Mouse (Mus musculus): ENCODE results near the gene Dnah12. TPM values are rescaled to one million over a fixed set of nuclear protein-coding genes. Genes with fewer than 3 reads are reported as not detected.
"Not testable (repeated sequence)": the region's sequence is repeated elsewhere in the genome, so short reads cannot be mapped to it uniquely, and the experiment has no call there.

Gene Dnah12
- polyA plus RNA-seq, 1 experiment from 2014 or later, result not detected

- 55% methylated on average over 9 of the region's 9 CpGs for WGBS
- H3K36me3 ChIP-seq; H3K27me3 ChIP-seq (ENCODE audit: low read depth, poor library complexity, severe bottlenecking); H3K27ac ChIP-seq; H3K4me3 ChIP-seq; H3K9me3 ChIP-seq (replicated peaks); H3K4me1 ChIP-seq; DNase-seq (ENCODE audit: low spot score): not testable (repeated sequence)
Observed at GRCm38 (mm10) chr14:26910461-26910860, 217.4 kb downstream of the Dnah12 start.

GRCm38 (mm10) chr14:26911201-26911600 lies 218.1 kb downstream of the Dnah12 start:
- H3K27me3 ChIP-seq (ENCODE audit: low read depth, poor library complexity, severe bottlenecking), result no peaks in the 10 kb centered on the region
- no peaks in the 10 kb centered on the region for H3K36me3 ChIP-seq
- no peak overlapping the region for H3K27ac ChIP-seq
- no peaks in the 10 kb centered on the region for H3K9me3 ChIP-seq (replicated peaks)
- H3K4me3 ChIP-seq, result no peak overlapping the region
- H3K4me1 ChIP-seq, result no peaks in the 10 kb centered on the region
- no peak for DNase-seq (ENCODE audit: low spot score)
- WGBS, result 73% methylated on average over 6 of the region's 6 CpGs

- no peak for DNase-seq (ENCODE audit: low spot score)
- Histone ChIP-seq H3K36me3 (no peaks in the 10 kb centered on the region), H3K4me3 (no peak overlapping the region), H3K27ac (no peak overlapping the region), H3K9me3 (replicated peaks) (no peaks in the 10 kb centered on the region), H3K4me1 (no peaks in the 10 kb centered on the region), H3K27me3 (ENCODE audit: low read depth, poor library complexity, severe bottlenecking) (no peaks in the 10 kb centered on the region)
- WGBS, result 94% methylated on average over 13 of the region's 13 CpGs
Observed at GRCm38 (mm10) chr14:26911826-26912225, 218.8 kb downstream of the Dnah12 start.

DNA sequence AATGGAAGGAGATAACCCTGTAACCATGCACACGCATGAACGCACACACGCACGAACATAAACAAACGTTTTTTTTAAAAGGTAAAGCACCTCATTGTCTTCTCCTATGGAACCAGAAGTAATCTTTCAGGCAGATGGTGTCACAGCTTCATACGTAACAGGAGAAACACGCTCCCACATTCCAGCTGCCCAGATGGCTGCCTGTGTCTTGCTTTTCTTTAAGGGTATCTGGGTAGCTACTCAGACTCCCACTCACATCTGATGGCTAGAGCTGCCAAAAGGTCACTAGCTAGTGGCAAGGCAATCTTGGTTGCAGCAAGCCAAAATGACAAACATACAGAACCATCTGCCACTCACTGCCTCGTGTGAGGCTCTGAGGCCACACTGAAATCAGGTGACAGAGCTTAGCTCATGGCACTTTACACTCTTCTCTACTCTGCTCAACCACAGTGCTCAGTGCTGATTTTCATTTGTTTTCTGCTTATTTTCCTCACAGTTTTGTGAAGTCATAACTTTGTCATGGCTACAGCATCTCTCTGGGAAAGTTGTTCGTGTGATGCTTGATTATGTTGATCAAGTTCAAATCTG lies 220.7 kb downstream of the Dnah12 start:
- no peaks in the 10 kb centered on the region for H3K27me3 ChIP-seq (ENCODE audit: low read depth, poor library complexity, severe bottlenecking)
- no peak for DNase-seq (ENCODE audit: low spot score)
- no peaks in the 10 kb centered on the region for H3K9me3 ChIP-seq (replicated peaks)
- H3K4me1 ChIP-seq, result no peaks in the 10 kb centered on the region
- peaks cover 4% of the 10 kb centered on the region for H3K36me3 ChIP-seq
- 84% methylated on average over 9 of the region's 9 CpGs for WGBS
- H3K27ac ChIP-seq, result no peak overlapping the region
- no peak overlapping the region for H3K4me3 ChIP-seq

DNA sequence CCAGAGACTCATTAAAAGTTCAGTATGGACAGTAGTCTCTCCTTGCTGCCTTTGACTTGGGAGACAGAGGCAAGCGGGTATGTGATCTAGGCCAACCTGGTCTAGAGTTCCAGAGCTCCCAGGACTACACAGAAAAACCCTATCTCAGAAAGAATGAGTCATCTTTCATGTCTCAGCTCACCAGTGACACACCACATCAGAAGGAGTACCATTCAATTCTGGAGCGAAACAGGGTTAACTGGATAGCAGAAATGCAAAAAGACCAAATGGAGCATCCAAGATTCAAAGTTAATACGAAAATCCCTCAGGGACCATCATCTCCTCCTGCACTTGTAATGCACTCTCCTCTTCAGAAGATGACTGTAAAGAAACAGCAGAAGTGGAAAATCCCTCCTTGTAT lies 226.2 kb downstream of the Dnah12 start:
- H3K36me3 ChIP-seq, result peaks cover 37% of the 10 kb centered on the region
- no peaks in the 10 kb centered on the region for H3K27me3 ChIP-seq (ENCODE audit: low read depth, poor library complexity, severe bottlenecking)
- H3K4me1 ChIP-seq, result no peaks in the 10 kb centered on the region
- H3K4me3 ChIP-seq, result no peak overlapping the region
- WGBS, result 95% methylated on average over 3 of the region's 3 CpGs
- H3K27ac ChIP-seq, result no peak overlapping the region
- H3K9me3 ChIP-seq (replicated peaks), result no peaks in the 10 kb centered on the region
- DNase-seq (ENCODE audit: low spot score), result no peak

DNA sequence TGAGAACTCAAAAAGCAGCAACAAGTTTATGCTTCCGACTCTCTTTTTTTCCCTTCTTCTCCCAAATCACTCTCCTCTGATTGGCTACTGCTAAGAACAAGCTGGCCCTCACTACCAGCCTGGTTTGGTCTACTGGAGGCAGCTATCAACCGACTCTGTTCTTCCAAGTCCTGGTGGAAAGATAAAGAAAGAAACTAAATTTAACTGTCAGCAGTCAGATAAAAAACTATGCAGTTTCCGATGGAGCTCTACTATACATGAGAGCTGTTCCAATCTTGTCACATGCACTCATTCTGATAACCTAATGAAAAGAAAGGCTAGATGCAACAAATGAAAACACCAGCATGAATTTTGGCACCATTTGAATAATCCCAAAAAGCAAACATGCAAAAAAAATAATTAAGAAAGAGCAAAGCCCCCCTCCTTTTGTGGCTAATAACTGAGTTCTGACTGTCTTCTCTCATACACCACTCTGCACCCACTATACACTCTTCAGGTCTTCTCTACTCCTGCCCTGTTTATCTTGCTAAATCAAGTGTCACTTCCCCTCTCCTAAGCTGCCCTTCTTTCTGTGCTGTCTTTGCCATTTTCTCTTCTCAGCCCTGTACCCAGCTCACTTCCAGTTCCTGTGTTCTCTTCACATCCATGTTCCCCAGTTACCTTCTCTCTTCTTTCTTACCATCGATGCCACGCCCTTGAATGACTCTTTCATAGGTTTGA lies 230.8 kb downstream of the Dnah12 start:
- Histone ChIP-seq H3K4me3 (no peak overlapping the region), H3K9me3 (replicated peaks) (no peaks in the 10 kb centered on the region), H3K4me1 (no peaks in the 10 kb centered on the region), H3K27me3 (ENCODE audit: low read depth, poor library complexity, severe bottlenecking) (no peaks in the 10 kb centered on the region), H3K36me3 (peaks cover 58% of the 10 kb centered on the region), H3K27ac (no peak overlapping the region)
- DNase-seq (ENCODE audit: low spot score), result no peak
- 90% methylated on average over 5 of the region's 5 CpGs for WGBS

GRCm38 (mm10) chr14:26934891-26935290 lies 241.8 kb downstream of the Dnah12 start:
- Histone ChIP-seq H3K9me3 (replicated peaks) (no peaks in the 10 kb centered on the region), H3K4me1 (no peaks in the 10 kb centered on the region), H3K4me3 (no peak overlapping the region), H3K27ac (no peak overlapping the region), H3K27me3 (ENCODE audit: low read depth, poor library complexity, severe bottlenecking) (no peaks in the 10 kb centered on the region), H3K36me3 (peaks cover 29% of the 10 kb centered on the region)
- no peak for DNase-seq (ENCODE audit: low spot score)
- WGBS, result 96% methylated on average over 3 of the region's 3 CpGs

- H3K36me3 ChIP-seq, result peaks cover 35% of the 10 kb centered on the region
- WGBS, result 95% methylated on average over 4 of the region's 4 CpGs
- DNase-seq (ENCODE audit: low spot score), result no peak
Observed at GRCm38 (mm10) chr14:26935558-26935957, 242.5 kb downstream of the Dnah12 start.

More at GRCm38 (mm10) chr14:26935558-26935957, 242.5 kb downstream of the Dnah12 start:
- no peaks in the 10 kb centered on the region for H3K4me1 ChIP-seq
- no peaks in the 10 kb centered on the region for H3K9me3 ChIP-seq (replicated peaks)
- no peaks in the 10 kb centered on the region for H3K27me3 ChIP-seq (ENCODE audit: low read depth, poor library complexity, severe bottlenecking)
- no peak overlapping the region for H3K4me3 ChIP-seq
- H3K27ac ChIP-seq, result no peak overlapping the region

Small RNAs within 50 kb of the gene (microRNA-seq; reads per million reads assigned to microRNA genes)
- 2.1 reads per million for gene Mir7672

Other genes starting within 250 kb of the Dnah12 start
- 14.3 and 17.2 TPM in 2 replicates for gene Slmap, start 158.3 kb upstream of the Dnah12 start, polyA plus RNA-seq (2016; fragmentation: Nextera tagmentation; extraction: Ambion mirVana)
- gene Dennd6a, start 119.4 kb upstream of the Dnah12 start, polyA plus RNA-seq (2016; fragmentation: Nextera tagmentation; extraction: Ambion mirVana), result 32.9 and 33.2 TPM in 2 replicates
- gene Arf4, start 55.2 kb upstream of the Dnah12 start, polyA plus RNA-seq (2016; fragmentation: Nextera tagmentation; extraction: Ambion mirVana), result 464 and 513 TPM in 2 replicates
- gene Pde12, start 23.4 kb upstream of the Dnah12 start, polyA plus RNA-seq (2016; fragmentation: Nextera tagmentation; extraction: Ambion mirVana), result 12.6 and 12.9 TPM in 2 replicates
- 0.10 TPM in 1 of 2 replicates, not detected in the other for gene Asb14, start 201.3 kb downstream of the Dnah12 start, polyA plus RNA-seq (2016; fragmentation: Nextera tagmentation; extraction: Ambion mirVana)

Data from limb, embryonic 10.5 days (tissue).